Mouse (Mus musculus) ES-Bruce4 (cell line): Measurements from ENCODE around the gene Tspan2. TPM values are rescaled to one million over a fixed set of nuclear protein-coding genes. Genes with fewer than 3 reads are reported as not detected.

ENCODE experiments used
- H3K27ac ChIP-seq: 2 replicates; pipeline ENCODE4 v1.5.1; 2012; ENCODE audit warnings: low read length, inconsistent platforms; ENCODE audit not compliant: insufficient read depth
- H3K27me3 ChIP-seq: 2 replicates; pipeline ENCODE4 v1.6.1; 2012; ENCODE audit warnings: mild to moderate bottlenecking, low read length, inconsistent platforms; ENCODE audit not compliant: control insufficient read depth, poor library complexity, insufficient read depth, severe bottlenecking
- H3K36me3 ChIP-seq: 2 replicates; pipeline ENCODE4 v1.6.1; 2012; ENCODE audit warnings: inconsistent platforms, mild to moderate bottlenecking, low read length, moderate library complexity; ENCODE audit not compliant: control insufficient read depth, poor library complexity, insufficient read depth, severe bottlenecking
- H3K4me1 ChIP-seq: one replicate; pipeline ENCODE4 v1.8.1; 2011; ENCODE audit warnings: low read length; ENCODE audit not compliant: control insufficient read depth, insufficient read depth
- H3K4me3 ChIP-seq: 2 replicates; pipeline ENCODE4 v1.5.1; 2011; ENCODE audit warnings: low read depth, mild to moderate bottlenecking, low read length
- H3K9ac ChIP-seq: 2 replicates; pipeline ENCODE4 v1.6.1; 2012; ENCODE audit warnings: low read depth, mild to moderate bottlenecking, inconsistent platforms; ENCODE audit not compliant: poor library complexity, severe bottlenecking
- H3K9me3 ChIP-seq: replicated peaks from 2 replicates; pipeline ENCODE4 v1.6.1; 2012; ENCODE audit warnings: mild to moderate bottlenecking, low read length, inconsistent platforms; ENCODE audit not compliant: control insufficient read depth, poor library complexity, insufficient read depth, severe bottlenecking
- CTCF ChIP-seq: IDR thresholded peaks from one replicate; pipeline ENCODE4 v1.8.1; 2011; ENCODE audit warnings: low read depth, low read length
- EP300 ChIP-seq: IDR thresholded peaks from 2 replicates; pipeline ENCODE4 v1.6.1; 2011; ENCODE audit warnings: low read depth, low read length; ENCODE audit not compliant: insufficient read depth
- POLR2A ChIP-seq: IDR thresholded peaks from one replicate; pipeline ENCODE4 v1.8.1; 2011; ENCODE audit warnings: low read length; ENCODE audit not compliant: insufficient read depth
- polyA plus RNA-seq: library from polyadenylated mRNA; stranded (reverse); fragments of >200 nt; gene quantifications from 2 replicates; pipeline ENCODE4 v1.2.4, GENCODE M21; 2011; ENCODE audit warnings: low read depth; ENCODE audit not compliant: missing spikeins, insufficient read depth, insufficient read length

Gene Tspan2
- polyA plus RNA-seq, 1 experiment = 9.2 TPM

- TF ChIP-seq POLR2A (no peak), EP300 (no peak), CTCF (no peak)
- Histone ChIP-seq H3K9ac (no peak overlapping the region), H3K36me3 (no peaks in the 10 kb centered on the region), H3K4me1 (no peaks in the 10 kb centered on the region), H3K9me3 (no peaks in the 10 kb centered on the region), H3K4me3 (no peak overlapping the region), H3K27me3 (no peaks in the 10 kb centered on the region), H3K27ac (no peak overlapping the region)
Measured at GRCm38 (mm10) chr3:102752457-102752856, 18.1 kb downstream of the Tspan2 start.

- Histone ChIP-seq H3K9ac (no peak overlapping the region), H3K4me1 (no peaks in the 10 kb centered on the region), H3K27ac (no peak overlapping the region), H3K36me3 (no peaks in the 10 kb centered on the region), H3K4me3 (no peak overlapping the region), H3K9me3 (no peaks in the 10 kb centered on the region), H3K27me3 (no peaks in the 10 kb centered on the region)
- TF ChIP-seq EP300 = no peak
- no peak for TF ChIP-seq POLR2A
- TF ChIP-seq CTCF = no peak
Measured at GRCm38 (mm10) chr3:102755801-102756200, 21.5 kb downstream of the Tspan2 start.

DNA sequence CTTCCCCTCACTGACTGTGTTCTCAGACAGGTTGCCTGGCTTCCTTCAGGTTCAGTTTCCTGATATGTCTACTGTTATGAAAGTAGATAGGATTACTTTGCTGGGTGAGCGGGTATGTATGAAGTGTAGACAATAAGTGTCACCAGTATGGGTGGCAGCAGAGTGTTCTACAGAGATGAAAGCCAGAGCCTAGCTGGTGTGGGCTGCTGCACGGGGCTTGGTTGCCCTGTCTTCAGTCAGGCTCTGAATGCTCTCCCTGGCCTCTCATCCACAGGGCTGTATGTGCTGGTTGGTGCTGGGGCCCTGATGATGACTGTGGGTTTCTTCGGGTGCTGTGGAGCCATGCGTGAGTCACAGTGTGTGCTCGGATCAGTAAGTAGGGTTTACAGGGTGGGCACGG, 22.7 kb downstream of the Tspan2 start:
- Histone ChIP-seq H3K4me3 (no peak overlapping the region), H3K36me3 (no peaks in the 10 kb centered on the region), H3K9me3 (no peaks in the 10 kb centered on the region), H3K4me1 (no peaks in the 10 kb centered on the region), H3K27ac (no peak overlapping the region), H3K9ac (no peak overlapping the region), H3K27me3 (no peaks in the 10 kb centered on the region)
- TF ChIP-seq CTCF = no peak
- TF ChIP-seq EP300 = no peak

- H3K4me3 ChIP-seq = no peak overlapping the region
- H3K36me3 ChIP-seq = no peaks in the 10 kb centered on the region
- H3K4me1 ChIP-seq = no peaks in the 10 kb centered on the region
- H3K9ac ChIP-seq = no peak overlapping the region
- no peaks in the 10 kb centered on the region for H3K27me3 ChIP-seq
- H3K9me3 ChIP-seq = no peaks in the 10 kb centered on the region
- H3K27ac ChIP-seq = no peak overlapping the region
- TF ChIP-seq CTCF (no peak), EP300 (no peak), POLR2A (no peak)
Measured at GRCm38 (mm10) chr3:102760236-102760635, 25.9 kb downstream of the Tspan2 start.

DNA sequence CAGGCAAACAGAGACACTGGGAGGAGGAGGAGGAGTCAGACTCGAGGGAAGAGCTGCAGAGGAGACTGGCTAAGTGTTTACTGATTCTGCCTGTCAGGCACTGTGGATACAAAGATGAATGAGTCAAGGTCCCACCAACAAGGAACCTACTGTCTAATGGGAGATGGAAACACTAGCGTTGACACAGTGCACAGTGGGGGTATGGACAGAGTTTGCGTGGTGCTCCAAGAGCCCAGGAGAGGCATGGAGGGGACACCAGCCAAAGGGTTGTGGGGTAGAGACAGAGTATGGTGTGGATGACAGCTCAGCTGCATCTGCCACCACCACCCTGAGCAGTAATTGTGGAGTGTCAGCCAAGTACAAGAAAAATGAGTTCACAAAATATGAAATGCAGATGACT, 28.1 kb downstream of the Tspan2 start:
- no peak overlapping the region for H3K4me3 ChIP-seq
- H3K4me1 ChIP-seq = no peaks in the 10 kb centered on the region
- TF ChIP-seq CTCF (no peak), EP300 (no peak), POLR2A (no peak)
- no peaks in the 10 kb centered on the region for H3K27me3 ChIP-seq
- H3K27ac ChIP-seq = no peak overlapping the region
- no peak overlapping the region for H3K9ac ChIP-seq
- no peaks in the 10 kb centered on the region for H3K36me3 ChIP-seq
- no peaks in the 10 kb centered on the region for H3K9me3 ChIP-seq

DNA sequence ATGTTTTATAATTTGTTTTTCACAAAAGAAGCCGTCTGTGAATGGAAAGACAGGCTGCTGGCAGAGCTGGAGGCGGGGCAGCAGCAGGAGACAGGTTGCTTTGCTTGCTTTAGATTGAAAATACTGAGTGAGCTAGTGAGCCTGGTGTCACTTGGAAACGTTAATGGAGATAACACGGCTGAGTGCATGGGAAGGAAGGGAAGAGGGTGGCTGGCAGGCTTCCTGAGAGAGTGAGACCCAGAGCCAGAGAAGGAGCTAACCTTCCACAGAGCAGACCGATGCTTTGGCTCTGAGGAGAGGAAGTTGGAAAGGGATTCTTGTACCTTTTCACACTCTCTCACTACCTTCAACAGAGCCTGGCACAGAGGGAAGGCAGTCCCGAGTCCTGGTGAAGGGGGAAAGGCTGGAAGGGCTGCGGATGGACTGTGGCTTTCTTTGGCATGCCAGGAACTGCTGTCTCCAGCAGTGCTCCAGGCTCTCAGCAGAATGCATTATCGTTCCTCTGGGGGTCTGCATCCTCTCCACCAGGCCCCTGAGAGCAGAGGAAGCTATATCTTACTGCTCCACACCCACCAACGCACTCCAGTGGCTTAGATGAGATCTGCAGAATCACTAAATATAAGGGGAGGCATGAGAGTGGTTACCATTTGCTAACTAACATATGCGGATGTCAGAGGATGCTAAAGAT, 29.5 kb downstream of the Tspan2 start:
- H3K4me1 ChIP-seq = no peaks in the 10 kb centered on the region
- no peaks in the 10 kb centered on the region for H3K27me3 ChIP-seq
- no peak overlapping the region for H3K9ac ChIP-seq
- no peaks in the 10 kb centered on the region for H3K9me3 ChIP-seq
- no peak overlapping the region for H3K4me3 ChIP-seq
- no peaks in the 10 kb centered on the region for H3K36me3 ChIP-seq
- H3K27ac ChIP-seq = no peak overlapping the region
- TF ChIP-seq EP300 (no peak), POLR2A (no peak), CTCF (no peak)
